ENCODE assay signal across 15 mouse cellular contexts in the genomic region with DNA sequence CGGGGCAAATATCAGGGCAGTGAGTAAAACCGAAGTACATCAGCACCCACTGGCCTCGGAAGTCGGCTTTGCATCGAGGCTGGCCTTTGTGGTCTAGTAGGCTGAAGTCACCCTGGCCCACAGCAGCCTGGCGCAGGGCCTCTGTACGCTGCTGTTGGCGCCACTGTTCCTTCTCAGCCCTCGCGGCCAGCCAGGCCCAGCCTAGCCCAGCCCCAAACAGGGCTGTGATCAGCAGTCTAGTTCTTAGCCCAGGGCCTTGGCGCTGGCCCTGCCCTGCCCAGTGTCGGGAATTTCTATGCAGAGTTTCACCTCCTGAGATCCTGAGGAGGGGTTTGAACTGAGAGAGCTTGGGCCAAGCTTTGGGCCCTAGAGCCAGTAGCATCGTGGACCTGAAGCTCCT. TPM values are rescaled to one million over a fixed set of nuclear protein-coding genes. Genes with fewer than 3 reads are reported as not detected.
A peak's percentile ranks its signal among the peaks of the same experiment; 100 is the strongest.
DNase-seq lines count a peak whose midpoint lies in the region; ATAC-seq and TF ChIP-seq lines count a peak whose summit lies in the region.
"Had no signal": no experiment of that assay in that cellular context is flagged by ENCODE, and none has a peak within 500 bp of the region (broad histone marks: within the 10 kb centered on the region; RNA-seq: fewer than 3 reads in every experiment).

No protein-coding gene starts in this region.

- no peak for TF ChIP-seq CTCF in stomach, postnatal 0 days (IDR thresholded peaks at IDR 0.05; ENCODE audit: low read depth)

- peaks cover 59% of the 10 kb centered on the region for H3K36me3 ChIP-seq in hindbrain, embryonic 12.5 days
- peaks cover 58% of the 10 kb centered on the region for H3K36me3 ChIP-seq in hindbrain, embryonic 13.5 days
- peaks cover 52% of the 10 kb centered on the region for H3K36me3 ChIP-seq in stomach, embryonic 15.5 days
- peaks cover 30% of the 10 kb centered on the region for H3K36me3 ChIP-seq in stomach, postnatal 0 days (ENCODE audit: control insufficient read depth, insufficient read depth, low read length)
- peaks cover 31% of the 10 kb centered on the region for H3K36me3 ChIP-seq in intestine, embryonic 16.5 days (ENCODE audit: control insufficient read depth, insufficient read depth, low read length)

- 89% methylated on average over 13 of the region's 13 CpGs for WGBS in hindbrain, embryonic 12.5 days
- WGBS in hindbrain, embryonic 13.5 days, result 90% methylated on average over 13 of the region's 13 CpGs
- 87% methylated on average over 13 of the region's 13 CpGs for WGBS in stomach, embryonic 15.5 days
- 84% methylated on average over 13 of the region's 13 CpGs for WGBS in stomach, postnatal 0 days
- 85% methylated on average over 13 of the region's 13 CpGs for WGBS in intestine, embryonic 16.5 days

- no peak for ATAC-seq in hindbrain, embryonic 12.5 days (ENCODE audit: low FRiP score)
- no peak for ATAC-seq in hindbrain, embryonic 13.5 days (ENCODE audit: low FRiP score)
- ATAC-seq in stomach, embryonic 15.5 days (ENCODE audit: insufficient read depth, low FRiP score, low read depth), result no peak
- no peak for ATAC-seq in stomach, postnatal 0 days (ENCODE audit: low FRiP score, low TSS enrichment)
- ATAC-seq in intestine, embryonic 16.5 days, result no peak
- ATAC-seq: forebrain, embryonic 16.5 days; lung, postnatal 0 days had no signal

- peaks cover 13% of the 10 kb centered on the region for H3K4me1 ChIP-seq in hindbrain, embryonic 12.5 days
- peaks cover 22% of the 10 kb centered on the region for H3K4me1 ChIP-seq in hindbrain, embryonic 13.5 days (replicated peaks)
- H3K4me1 ChIP-seq in stomach, embryonic 15.5 days, result peaks cover 12% of the 10 kb centered on the region
- peaks cover 2% of the 10 kb centered on the region; the same call in 1 of the 2 replicates for H3K4me1 ChIP-seq in stomach, postnatal 0 days (replicated peaks; ENCODE audit: control insufficient read depth, insufficient read depth)
- H3K4me1 ChIP-seq in intestine, embryonic 16.5 days (ENCODE audit: control insufficient read depth, insufficient read depth, low read length), result peaks cover 11% of the 10 kb centered on the region

- H3K27ac ChIP-seq in hindbrain, embryonic 12.5 days, result no peak overlapping the region
- H3K27ac ChIP-seq in hindbrain, embryonic 13.5 days, result no peak overlapping the region
- H3K27ac ChIP-seq in stomach, embryonic 15.5 days, result peak overlapping the region; percentile 9; the same call in 1 of the 2 replicates
- H3K27ac ChIP-seq in stomach, postnatal 0 days (replicated peaks), result no peak overlapping the region
- H3K27ac ChIP-seq in intestine, embryonic 16.5 days (ENCODE audit: low read length), result no peak overlapping the region
- H3K27ac ChIP-seq: neural tube, embryonic 12.5 days had no signal

- no peak overlapping the region for H3K9ac ChIP-seq in hindbrain, embryonic 12.5 days
- no peak overlapping the region for H3K9ac ChIP-seq in hindbrain, embryonic 13.5 days
- no peak overlapping the region for H3K9ac ChIP-seq in stomach, embryonic 15.5 days
- H3K9ac ChIP-seq in stomach, postnatal 0 days (ENCODE audit: low read length), result no peak overlapping the region
- no peak overlapping the region for H3K9ac ChIP-seq in intestine, embryonic 16.5 days (ENCODE audit: low read depth, low read length)
- H3K9ac ChIP-seq: neural tube, embryonic 12.5 days had no signal

- H3K9me3 ChIP-seq in hindbrain, embryonic 12.5 days (replicated peaks), result no peaks in the 10 kb centered on the region
- H3K9me3 ChIP-seq in hindbrain, embryonic 13.5 days, result no peaks in the 10 kb centered on the region
- no peaks in the 10 kb centered on the region for H3K9me3 ChIP-seq in stomach, embryonic 15.5 days
- H3K9me3 ChIP-seq in stomach, postnatal 0 days (ENCODE audit: control insufficient read depth, low read length), result no peaks in the 10 kb centered on the region
- no peaks in the 10 kb centered on the region for H3K9me3 ChIP-seq in intestine, embryonic 16.5 days (ENCODE audit: control insufficient read depth, low read length)
- H3K9me3 ChIP-seq: neural tube, embryonic 12.5 days had no signal

- peak; percentile 45 for DNase-seq in cerebellum, adult 9-11 months
- DNase-seq in cerebellum, postnatal 25 days, result no peak
- DNase-seq in stomach, postnatal 0 days (ENCODE audit: low spot score), result no peak
- DNase-seq in spleen, adult 12 weeks (ENCODE audit: low spot score), result no peak
- DNase-seq: adrenal gland, postnatal 36 days; kidney, adult 18-20 months had no signal

- no peak for TF ChIP-seq EP300 in stomach, postnatal 0 days (optimal IDR thresholded peaks at IDR 0.05)

- H3K27me3 ChIP-seq in hindbrain, embryonic 12.5 days, result peaks cover 20% of the 10 kb centered on the region
- peaks cover 13% of the 10 kb centered on the region for H3K27me3 ChIP-seq in hindbrain, embryonic 13.5 days
- H3K27me3 ChIP-seq in stomach, embryonic 15.5 days (replicated peaks), result peaks cover 11% of the 10 kb centered on the region; the same call in 1 of the 2 replicates
- no peaks in the 10 kb centered on the region for H3K27me3 ChIP-seq in stomach, postnatal 0 days (ENCODE audit: control insufficient read depth, insufficient read depth, low read length)
- peaks cover 11% of the 10 kb centered on the region for H3K27me3 ChIP-seq in intestine, embryonic 16.5 days (replicated peaks; ENCODE audit: control insufficient read depth, insufficient read depth, low read length)

- 0 out of 2 replicates have a peak overlapping the region, but pooled peaks have one; percentile 69 for H3K4me2 ChIP-seq in hindbrain, embryonic 12.5 days (replicated peaks)
- no peak overlapping the region for H3K4me2 ChIP-seq in hindbrain, embryonic 13.5 days
- no peak overlapping the region for H3K4me2 ChIP-seq in stomach, embryonic 15.5 days
- H3K4me2 ChIP-seq in stomach, postnatal 0 days (replicated peaks; ENCODE audit: low read depth), result no peak overlapping the region
- H3K4me2 ChIP-seq in intestine, embryonic 16.5 days (ENCODE audit: low read depth, low read length), result no peak overlapping the region

- H3K4me3 ChIP-seq in hindbrain, embryonic 12.5 days, result no peak overlapping the region
- H3K4me3 ChIP-seq in hindbrain, embryonic 13.5 days, result no peak overlapping the region
- H3K4me3 ChIP-seq in stomach, embryonic 15.5 days (replicated peaks), result no peak overlapping the region
- no peak overlapping the region for H3K4me3 ChIP-seq in stomach, postnatal 0 days (ENCODE audit: low read depth, low read length)
- no peak overlapping the region for H3K4me3 ChIP-seq in intestine, embryonic 16.5 days (ENCODE audit: low read length)

RNA-seq across cellular contexts. Expression of a gene that starts 1.6 kb away (rescaled TPM):
- polyA plus RNA-seq in hindbrain, embryonic 12.5 days (2016; fragmentation: Nextera tagmentation; extraction: Ambion mirVana), result 4.9 and 6.5 TPM in 2 replicates
- 10.9 and 11.3 TPM in 2 replicates for polyA plus RNA-seq in hindbrain, embryonic 13.5 days (2015; fragmentation: Nextera tagmentation; extraction: Ambion mirVana)
- 6.7 and 7.3 TPM in 2 replicates for polyA plus RNA-seq in stomach, embryonic 15.5 days (2015; fragmentation: Nextera tagmentation; extraction: Ambion mirVana)
- 6.3 and 7.4 TPM in 2 replicates for polyA plus RNA-seq in stomach, postnatal 0 days (2015; fragmentation: Nextera tagmentation; extraction: Ambion mirVana)
- 15.9 and 19.1 TPM in 2 replicates for polyA plus RNA-seq in intestine, embryonic 16.5 days (2015; fragmentation: Nextera tagmentation; extraction: Ambion mirVana)

RNA-seq across cellular contexts. Expression of a gene that starts 4.8 kb away (rescaled TPM):
- polyA plus RNA-seq in hindbrain, embryonic 12.5 days (2016; fragmentation: Nextera tagmentation; extraction: Ambion mirVana), result 1.4 and 1.6 TPM in 2 replicates
- 2.2 and 2.4 TPM in 2 replicates for polyA plus RNA-seq in hindbrain, embryonic 13.5 days (2015; fragmentation: Nextera tagmentation; extraction: Ambion mirVana)
- polyA plus RNA-seq in stomach, embryonic 15.5 days (2015; fragmentation: Nextera tagmentation; extraction: Ambion mirVana), result 1.3 and 1.5 TPM in 2 replicates
- 1.4 and 1.6 TPM in 2 replicates for polyA plus RNA-seq in stomach, postnatal 0 days (2015; fragmentation: Nextera tagmentation; extraction: Ambion mirVana)
- 1.3 and 2.2 TPM in 2 replicates for polyA plus RNA-seq in intestine, embryonic 16.5 days (2015; fragmentation: Nextera tagmentation; extraction: Ambion mirVana)

RNA-seq across cellular contexts. Expression of a gene that starts 7.0 kb away (rescaled TPM):
- polyA plus RNA-seq in hindbrain, embryonic 12.5 days (2016; fragmentation: Nextera tagmentation; extraction: Ambion mirVana), result 2.6 and 3.2 TPM in 2 replicates
- polyA plus RNA-seq in hindbrain, embryonic 13.5 days (2015; fragmentation: Nextera tagmentation; extraction: Ambion mirVana), result 2.4 and 3.4 TPM in 2 replicates
- 0.48 and 0.84 TPM in 2 replicates for polyA plus RNA-seq in stomach, embryonic 15.5 days (2015; fragmentation: Nextera tagmentation; extraction: Ambion mirVana)
- polyA plus RNA-seq in stomach, postnatal 0 days (2015; fragmentation: Nextera tagmentation; extraction: Ambion mirVana), result 0.56 and 0.80 TPM in 2 replicates
- 0.70 and 0.80 TPM in 2 replicates for polyA plus RNA-seq in intestine, embryonic 16.5 days (2015; fragmentation: Nextera tagmentation; extraction: Ambion mirVana)

RNA-seq across cellular contexts. Expression of a gene that starts 12.6 kb away (rescaled TPM):
- not detected in 2 replicates for polyA plus RNA-seq in hindbrain, embryonic 12.5 days (2016; fragmentation: Nextera tagmentation; extraction: Ambion mirVana)
- polyA plus RNA-seq in hindbrain, embryonic 13.5 days (2015; fragmentation: Nextera tagmentation; extraction: Ambion mirVana), result 0.05 TPM in 1 of 2 replicates, not detected in the other
- not detected in 2 replicates for polyA plus RNA-seq in stomach, embryonic 15.5 days (2015; fragmentation: Nextera tagmentation; extraction: Ambion mirVana)
- 0.02 TPM in 1 of 2 replicates, not detected in the other for polyA plus RNA-seq in stomach, postnatal 0 days (2015; fragmentation: Nextera tagmentation; extraction: Ambion mirVana)
- not detected in 2 replicates for polyA plus RNA-seq in intestine, embryonic 16.5 days (2015; fragmentation: Nextera tagmentation; extraction: Ambion mirVana)
- polyA plus RNA-seq: forebrain, embryonic 16.5 days; heart, postnatal 0 days; limb, embryonic 14.5 days; lung, postnatal 0 days; neural tube, embryonic 12.5 days had no signal

RNA-seq across cellular contexts. Expression of a gene that starts 16.5 kb away (rescaled TPM):
- 140 and 151 TPM in 2 replicates for polyA plus RNA-seq in hindbrain, embryonic 12.5 days (2016; fragmentation: Nextera tagmentation; extraction: Ambion mirVana)
- 104 TPM in 2 replicates for polyA plus RNA-seq in hindbrain, embryonic 13.5 days (2015; fragmentation: Nextera tagmentation; extraction: Ambion mirVana)
- polyA plus RNA-seq in stomach, embryonic 15.5 days (2015; fragmentation: Nextera tagmentation; extraction: Ambion mirVana), result 127 and 141 TPM in 2 replicates
- polyA plus RNA-seq in stomach, postnatal 0 days (2015; fragmentation: Nextera tagmentation; extraction: Ambion mirVana), result 69.4 and 72.8 TPM in 2 replicates
- 123 and 128 TPM in 2 replicates for polyA plus RNA-seq in intestine, embryonic 16.5 days (2015; fragmentation: Nextera tagmentation; extraction: Ambion mirVana)
